Mouse (Mus musculus) testis, adult 2 months (tissue): Measurements from ENCODE around the gene Smco3.

Experiments
- CTCF ChIP-seq: fragments of 200-500 bp; IDR thresholded peaks from 2 replicates; pipeline ENCODE4 v1.5.1; 2012; ENCODE audit warnings: low read depth, mild to moderate bottlenecking, inconsistent platforms, low read length, moderate library complexity; ENCODE audit not compliant: control insufficient read depth, insufficient read depth, insufficient replicate concordance
- POLR2A ChIP-seq: fragments of 200-500 bp; IDR thresholded peaks from 2 replicates; pipeline ENCODE4 v1.6.1; 2012; ENCODE audit warnings: low read depth, mild to moderate bottlenecking, inconsistent platforms, low read length, moderate library complexity; ENCODE audit not compliant: control insufficient read depth

- TF ChIP-seq POLR2A (no peak), CTCF (no peak)
Observed at GRCm38 (mm10) chr6:136781377-136781986, 53.8 kb downstream of the Smco3 start, which contains the start of gene Gucy2c.
